Mouse (Mus musculus): ENCODE results near the gene Ttpal. TPM values are rescaled to one million over a fixed set of nuclear protein-coding genes. Genes with fewer than 3 reads are reported as not detected.
A peak's percentile ranks its signal among the peaks of the same experiment; 100 is the strongest.
"Not testable (repeated sequence)": the region's sequence is repeated elsewhere in the genome, so short reads cannot be mapped to it uniquely, and the experiment has no call there.

Ttpal gene
- polyA plus RNA-seq, 1 experiment from 2014 or later: 41.6 TPM

DNA sequence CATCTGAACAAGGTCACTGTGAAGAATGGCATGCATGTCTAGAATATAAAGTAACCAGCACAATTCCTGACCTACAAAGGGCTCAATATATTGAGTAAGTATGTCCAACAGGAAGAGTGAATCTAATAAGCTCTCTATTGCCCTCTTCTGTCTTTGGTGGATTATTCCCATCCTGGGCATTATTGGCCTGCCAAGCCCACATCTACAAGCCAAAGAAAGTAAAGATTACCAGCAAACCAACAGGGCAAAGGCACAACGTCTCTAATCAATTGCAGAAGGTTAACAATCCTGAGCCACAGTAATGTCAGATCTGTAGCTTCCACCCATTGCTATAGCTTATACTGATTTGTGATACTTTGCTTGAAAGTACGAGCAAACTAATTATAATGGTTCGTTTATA is 38.4 kb downstream of the Ttpal start:
- Histone ChIP-seq H3K9me3 (no peaks in the 10 kb centered on the region), H3K27me3 (no peaks in the 10 kb centered on the region), H3K36me3 (peaks cover 2% of the 10 kb centered on the region; the same call in 1 of the 2 replicates), H3K4me2 (no peak overlapping the region), H3K27ac (replicated peaks) (no peak overlapping the region), H3K4me3 (no peak overlapping the region), H3K9ac (no peak overlapping the region), H3K4me1 (replicated peaks) (peaks cover 35% of the 10 kb centered on the region)
- no peak for ATAC-seq (ENCODE audit: low FRiP score, low read depth)
- 83% methylated on average over 3 of the region's 3 CpGs for WGBS

DNA sequence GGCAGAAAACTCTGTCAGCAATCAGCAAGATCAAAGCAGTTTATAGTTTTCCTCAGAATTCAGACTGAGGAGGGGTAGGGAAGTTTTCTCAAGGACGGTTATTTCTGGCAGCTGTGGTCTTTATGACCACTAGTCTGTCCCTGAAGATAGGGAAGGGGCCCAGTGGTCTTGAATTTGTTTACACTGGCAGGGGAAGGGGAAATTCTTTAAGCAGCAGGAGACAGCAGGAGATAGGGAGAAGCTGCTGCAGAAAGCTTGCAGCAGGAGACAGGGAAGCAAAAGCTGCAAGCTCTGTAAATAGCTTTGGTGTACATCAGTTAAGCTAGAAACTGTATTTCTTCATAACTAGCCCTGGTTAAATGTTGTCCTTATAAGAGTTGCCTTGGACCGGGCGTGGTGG is 39.6 kb downstream of the Ttpal start:
- no peak overlapping the region for H3K4me2 ChIP-seq
- H3K27me3 ChIP-seq: no peaks in the 10 kb centered on the region
- H3K27ac ChIP-seq (replicated peaks): no peak overlapping the region
- 80% methylated on average over 3 of the region's 3 CpGs for WGBS
- H3K4me1 ChIP-seq (replicated peaks): peaks cover 36% of the 10 kb centered on the region
- H3K9me3 ChIP-seq: no peaks in the 10 kb centered on the region
- no peak overlapping the region for H3K9ac ChIP-seq
- no peak overlapping the region for H3K4me3 ChIP-seq
- H3K36me3 ChIP-seq: no peaks in the 10 kb centered on the region
- no peak for ATAC-seq (ENCODE audit: low FRiP score, low read depth)

DNA sequence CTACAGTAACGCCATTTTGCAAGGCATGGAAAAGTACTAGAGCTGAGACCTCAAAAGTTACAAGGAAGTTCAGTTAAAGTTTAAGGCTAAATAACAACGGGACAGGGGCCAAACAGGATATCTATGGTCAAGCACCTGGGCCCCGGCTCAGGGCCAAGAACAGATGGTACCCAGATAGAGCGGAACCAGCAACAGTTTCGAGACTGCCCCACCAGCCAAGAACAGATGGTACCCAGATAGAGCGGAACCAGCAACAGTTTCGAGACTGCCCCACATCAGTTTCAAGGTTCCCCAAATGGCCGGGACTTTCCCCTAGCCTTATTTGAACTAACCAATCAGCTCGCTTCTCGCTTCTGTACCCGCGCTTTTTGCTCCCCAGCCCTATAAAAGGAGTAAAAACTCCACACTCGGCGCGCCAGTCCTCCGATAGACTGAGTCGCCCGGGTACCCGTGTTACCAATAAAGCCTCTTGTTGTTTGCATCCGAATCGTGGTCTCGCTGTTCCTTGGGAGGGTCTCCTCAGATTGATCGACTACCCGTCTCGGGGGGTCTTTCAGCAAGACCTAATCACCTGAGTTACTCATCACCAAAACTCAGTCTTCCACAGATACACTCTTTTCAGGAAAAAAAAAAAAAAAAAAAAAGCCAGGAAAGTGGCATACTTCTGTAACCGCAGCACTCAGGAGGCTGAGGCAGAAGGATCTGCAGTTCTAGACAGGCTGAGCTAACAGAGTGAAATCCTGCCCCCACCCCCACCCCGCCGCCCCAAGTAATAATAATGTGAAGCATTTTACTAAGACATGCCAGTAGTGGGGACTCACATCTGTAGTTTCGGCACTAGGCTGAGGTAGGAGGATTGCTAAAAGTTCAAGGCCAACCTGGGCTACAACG is 40.8 kb downstream of the Ttpal start:
- Histone ChIP-seq H3K27ac (replicated peaks) (no peak overlapping the region), H3K36me3 (no peaks in the 10 kb centered on the region), H3K4me3 (peak overlapping the region; percentile 86)

DNA sequence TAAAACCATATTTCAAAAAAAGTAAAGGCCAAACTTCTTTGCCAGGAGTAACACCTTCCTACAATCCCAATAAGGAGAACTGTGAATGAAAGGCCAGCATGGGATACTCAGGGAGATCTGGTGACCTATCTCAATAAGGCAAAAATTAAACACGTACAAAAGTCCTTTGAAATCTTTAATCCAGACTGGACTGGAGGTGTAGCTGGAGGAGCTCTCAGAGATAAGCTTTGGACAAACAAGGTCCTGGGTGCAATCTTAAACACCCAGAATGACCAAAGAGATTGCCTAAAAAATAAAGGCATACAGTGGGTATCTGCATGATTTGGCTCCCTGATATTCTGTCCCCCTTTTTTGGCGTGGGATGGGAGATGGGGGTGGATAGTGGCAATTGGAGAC is 41.5 kb downstream of the Ttpal start:
- Histone ChIP-seq H3K27me3 (no peaks in the 10 kb centered on the region), H3K9me3 (no peaks in the 10 kb centered on the region), H3K27ac (replicated peaks) (peak overlapping the region; percentile 97; the same call in 1 of the 2 replicates), H3K4me3 (peak overlapping the region; percentile 86), H3K4me2 (peak overlapping the region; percentile 61), H3K4me1 (replicated peaks) (peaks cover 32% of the 10 kb centered on the region), H3K9ac (peak overlapping the region; percentile 89; the same call in 1 of the 2 replicates), H3K36me3 (no peaks in the 10 kb centered on the region)
- no peak for ATAC-seq (ENCODE audit: low FRiP score, low read depth)
- 83% methylated on average over 2 of the region's 2 CpGs for WGBS

More for the DNA sequence above, 40.8 kb downstream of the Ttpal start:
- Histone ChIP-seq H3K9ac (no peak overlapping the region), H3K4me2 (peak overlapping the region; percentile 61), H3K27me3 (no peaks in the 10 kb centered on the region), H3K9me3 (no peaks in the 10 kb centered on the region), H3K4me1 (replicated peaks) (peaks cover 32% of the 10 kb centered on the region)
- 90% methylated on average over 30 of the region's 30 CpGs for WGBS
- no peak for ATAC-seq (ENCODE audit: low FRiP score, low read depth)

DNA sequence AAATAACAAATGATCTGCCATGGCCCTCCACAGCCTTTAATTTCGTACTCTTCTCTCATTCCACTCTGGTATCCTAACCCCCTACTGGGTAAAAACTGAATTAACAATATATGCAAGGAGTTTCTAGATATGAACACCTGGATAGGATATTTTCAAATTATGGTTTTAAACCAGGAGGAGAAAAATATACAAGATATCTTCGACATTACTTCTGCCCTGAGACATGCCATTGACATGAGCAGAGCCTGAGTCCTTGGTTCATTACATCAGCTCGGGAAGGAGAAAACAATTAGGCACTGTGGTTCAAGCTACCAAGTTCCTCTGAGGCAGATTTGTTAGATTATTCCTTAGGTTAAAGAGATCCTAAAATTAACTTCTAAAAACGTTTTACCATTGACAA is 41.9 kb downstream of the Ttpal start:
- Histone ChIP-seq H3K4me2 (peak overlapping the region; percentile 61), H3K27ac (replicated peaks) (peak overlapping the region; percentile 97), H3K9ac (peak overlapping the region; percentile 89), H3K4me1 (replicated peaks) (peaks cover 31% of the 10 kb centered on the region), H3K9me3 (no peaks in the 10 kb centered on the region), H3K36me3 (no peaks in the 10 kb centered on the region), H3K27me3 (no peaks in the 10 kb centered on the region), H3K4me3 (peak overlapping the region; percentile 86)
- ATAC-seq (ENCODE audit: low FRiP score, low read depth): no peak
- WGBS: 1% methylated on average over 4 of the region's 4 CpGs

- peak; percentile 98 for ATAC-seq (ENCODE audit: low FRiP score, low read depth)
- H3K4me3 ChIP-seq: peak within 1 kb of the TSS; percentile 86
- under 1% methylated on average over 74 of the region's 74 CpGs for WGBS
- H3K9me3 ChIP-seq: no peaks in the 10 kb centered on the region
- H3K36me3 ChIP-seq: no peaks in the 10 kb centered on the region
- H3K27me3 ChIP-seq: no peaks in the 10 kb centered on the region
- peak within 1 kb of the TSS; percentile 89 for H3K9ac ChIP-seq
- H3K4me2 ChIP-seq: peak within 1 kb of the TSS; percentile 61
- H3K4me1 ChIP-seq (replicated peaks): peaks cover 28% of the 10 kb centered on the region
- H3K27ac ChIP-seq (replicated peaks): peak within 1 kb of the TSS; percentile 97
These were observed 42.7 kb downstream of the Ttpal start, which contains the start of gene Serinc3 for GRCm38 (mm10) chr2:163644575-163645385. Gene Serinc3, minus strand, starts transcription at chr2:163645131.

DNA sequence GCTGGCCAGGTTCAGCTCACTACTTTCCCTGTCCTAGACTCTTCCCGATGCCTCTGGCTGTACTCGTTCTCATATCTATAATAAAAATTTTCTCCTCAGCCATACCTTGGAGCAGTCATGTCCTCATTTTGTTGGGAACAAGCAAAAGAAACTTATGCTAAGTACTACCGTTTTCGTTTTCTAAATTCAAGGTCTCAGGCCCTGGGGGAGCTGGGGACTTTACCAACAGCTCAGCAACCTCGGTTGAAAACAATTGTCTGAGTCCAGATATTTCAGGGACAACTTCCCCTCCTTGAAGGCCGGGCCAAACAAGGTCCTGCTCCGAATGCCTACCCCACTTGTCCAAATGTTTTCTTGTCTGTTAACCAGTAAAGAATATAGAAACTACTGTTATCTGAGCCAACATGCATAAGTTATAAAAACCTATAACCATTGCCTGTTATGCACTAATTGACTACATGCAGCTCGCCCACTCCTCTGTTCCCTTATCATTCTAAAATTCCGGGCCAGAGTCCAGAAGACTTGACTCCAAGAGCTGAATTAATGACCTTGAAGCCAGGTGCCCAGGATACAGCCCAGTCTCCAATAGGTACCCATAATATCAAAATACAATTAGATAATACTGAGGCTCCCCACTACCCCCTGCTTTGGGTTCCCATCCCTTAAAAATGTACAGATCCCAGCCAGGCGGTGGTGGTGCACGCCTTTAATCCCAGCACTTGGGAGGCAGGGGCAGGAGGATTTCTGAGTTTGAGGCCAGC is 43.8 kb downstream of the Ttpal start:
- H3K27ac ChIP-seq (replicated peaks): peak overlapping the region; percentile 97
- ATAC-seq (ENCODE audit: low FRiP score, low read depth): no peak
- no peaks in the 10 kb centered on the region for H3K36me3 ChIP-seq
- peak overlapping the region; percentile 86; the same call in 1 of the 2 replicates for H3K4me3 ChIP-seq
- H3K9ac ChIP-seq: no peak overlapping the region
- no peaks in the 10 kb centered on the region for H3K27me3 ChIP-seq
- H3K4me2 ChIP-seq: peak overlapping the region; percentile 61; the same call in 1 of the 2 replicates
- H3K4me1 ChIP-seq (replicated peaks): peaks cover 24% of the 10 kb centered on the region
- peaks cover 4% of the 10 kb centered on the region; the same call in 1 of the 2 replicates for H3K9me3 ChIP-seq
- 80% methylated on average over 11 of the region's 11 CpGs for WGBS

GRCm38 (mm10) chr2:163646461-163647080 is 44.5 kb downstream of the Ttpal start:
- no peak for ATAC-seq (ENCODE audit: low FRiP score, low read depth)
- Histone ChIP-seq H3K27ac (replicated peaks) (no peak overlapping the region), H3K4me3 (no peak overlapping the region), H3K9me3 (peaks cover 4% of the 10 kb centered on the region; the same call in 1 of the 2 replicates), H3K4me1 (replicated peaks) (peaks cover 24% of the 10 kb centered on the region), H3K27me3 (no peaks in the 10 kb centered on the region), H3K36me3 (no peaks in the 10 kb centered on the region), H3K9ac (no peak overlapping the region), H3K4me2 (no peak overlapping the region)
- 91% methylated on average over 5 of the region's 5 CpGs for WGBS

DNA sequence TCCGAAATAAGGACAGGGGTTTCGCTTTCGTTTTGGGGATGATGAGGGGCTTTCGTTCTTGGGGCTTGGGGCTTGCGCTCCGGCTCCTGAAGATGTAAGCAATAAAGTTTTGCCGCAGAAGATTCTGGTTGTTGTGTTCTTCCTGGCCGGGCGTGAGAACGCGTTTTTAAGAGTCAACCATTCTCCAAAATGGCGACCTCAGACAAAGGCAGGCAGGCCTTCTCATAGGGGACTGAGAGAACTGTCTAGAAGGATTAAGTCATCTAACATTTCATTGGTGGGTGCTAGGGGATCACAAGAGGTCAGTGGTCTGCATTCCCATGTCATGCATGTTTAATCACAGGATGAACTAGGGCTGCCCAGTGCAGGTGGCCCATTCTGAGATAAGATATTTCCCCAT is 53.6 kb downstream of the Ttpal start:
- H3K4me2 ChIP-seq; H3K9me3 ChIP-seq; H3K27me3 ChIP-seq; H3K36me3 ChIP-seq; H3K27ac ChIP-seq (replicated peaks); H3K9ac ChIP-seq; H3K4me3 ChIP-seq; ATAC-seq (ENCODE audit: low FRiP score, low read depth): not testable (repeated sequence)
- 98% methylated on average over 8 of the region's 12 CpGs for WGBS
- peaks cover 21% of the 10 kb centered on the region for H3K4me1 ChIP-seq (replicated peaks)

DNA sequence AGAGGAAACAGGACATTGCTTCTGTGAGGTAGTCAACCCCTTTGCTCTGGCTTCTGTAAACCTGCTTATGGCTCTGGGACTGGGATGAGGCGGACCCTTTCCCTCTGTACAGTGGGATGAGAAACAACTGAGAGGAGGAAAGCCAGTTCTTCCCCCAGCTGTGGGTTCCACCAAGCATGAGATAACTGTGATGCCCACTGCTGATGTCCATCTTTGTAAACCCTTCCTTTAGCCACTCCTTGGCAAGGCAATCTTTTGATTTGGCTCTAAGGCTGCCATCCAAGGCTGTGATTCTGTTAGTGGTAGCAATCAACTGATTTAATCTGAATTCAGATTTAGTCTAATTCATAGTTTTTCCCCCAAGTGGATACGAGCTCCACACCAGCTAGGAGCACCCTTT is 55.4 kb downstream of the Ttpal start:
- 85% methylated on average over 2 of the region's 2 CpGs for WGBS
- ATAC-seq (ENCODE audit: low FRiP score, low read depth): no peak

More for the DNA sequence above, 55.4 kb downstream of the Ttpal start:
- H3K4me2 ChIP-seq: no peak overlapping the region
- no peaks in the 10 kb centered on the region for H3K9me3 ChIP-seq
- H3K4me1 ChIP-seq (replicated peaks): peaks cover 27% of the 10 kb centered on the region
- H3K27me3 ChIP-seq: no peaks in the 10 kb centered on the region
- no peak overlapping the region for H3K27ac ChIP-seq (replicated peaks)
- H3K9ac ChIP-seq: no peak overlapping the region
- no peaks in the 10 kb centered on the region for H3K36me3 ChIP-seq
- H3K4me3 ChIP-seq: no peak overlapping the region

Data from hindbrain, embryonic 15.5 days (tissue).